Mouse (Mus musculus) erythroblast, embryonic 14.5 days (primary cell): ENCODE results near the gene 4930524J08Rik. TPM values are rescaled to one million over a fixed set of nuclear protein-coding genes. Genes with fewer than 3 reads are reported as not detected.

Experiments used
- H3K27me3 ChIP-seq: 2 replicates; pipeline ENCODE4 v1.6.1; 2012; ENCODE audit warnings: inconsistent platforms; ENCODE audit not compliant: control insufficient read depth
- H3K36me3 ChIP-seq: 2 replicates; pipeline ENCODE4 v1.6.1; 2012; ENCODE audit warnings: mild to moderate bottlenecking, inconsistent platforms; ENCODE audit not compliant: control insufficient read depth
- H3K4me1 ChIP-seq: 2 replicates; pipeline ENCODE4 v1.6.1; 2012; ENCODE audit warnings: inconsistent platforms; ENCODE audit not compliant: control insufficient read depth
- H3K4me3 ChIP-seq: replicated peaks from 2 replicates; pipeline ENCODE3; 2012; ENCODE audit warnings: moderate library complexity, mild to moderate bottlenecking, inconsistent platforms
- H3K9me3 ChIP-seq: 2 replicates; pipeline ENCODE4 v1.6.1; 2012; ENCODE audit warnings: low read length, inconsistent platforms, mixed read lengths; ENCODE audit not compliant: control insufficient read depth
- GATA1 ChIP-seq: IDR thresholded peaks from 2 replicates; pipeline ENCODE4 v1.6.1; 2012; ENCODE audit warnings: low read length, inconsistent platforms, mixed read lengths
- TAL1 ChIP-seq: IDR thresholded peaks from 3 replicates; pipeline ENCODE4 v1.6.1; 2012; ENCODE audit warnings: low read length, inconsistent platforms, mixed read lengths
- polyA plus RNA-seq: library from polyadenylated mRNA; stranded (reverse); fragments of >175 nt; gene quantifications from 2 replicates; pipeline ENCODE4 v1.2.3, GENCODE M21; 2012

4930524J08Rik gene
- polyA plus RNA-seq, 1 experiment: 1.8 TPM

GRCm38 (mm10) chr5:100012599-100012998, 33.7 kb downstream of the 4930524J08Rik start:
- no peak overlapping the region for H3K4me3 ChIP-seq
- TF ChIP-seq TAL1 (no peak), GATA1 (no peak)
- H3K36me3 ChIP-seq: no peaks in the 10 kb centered on the region
- peaks cover 7% of the 10 kb centered on the region for H3K4me1 ChIP-seq
- H3K27me3 ChIP-seq: no peaks in the 10 kb centered on the region
- H3K9me3 ChIP-seq: peaks cover 9% of the 10 kb centered on the region

- Histone ChIP-seq H3K9me3 (peaks cover 6% of the 10 kb centered on the region), H3K4me1 (peaks cover 38% of the 10 kb centered on the region), H3K27me3 (no peaks in the 10 kb centered on the region), H3K36me3 (no peaks in the 10 kb centered on the region; the same call in 1 of the 2 replicates), H3K4me3 (no peak overlapping the region)
- no peak for TF ChIP-seq GATA1
- TF ChIP-seq TAL1: no peak
Measured at GRCm38 (mm10) chr5:100020089-100020488, 41.2 kb downstream of the 4930524J08Rik start.

GRCm38 (mm10) chr5:100024403-100024802, 45.5 kb downstream of the 4930524J08Rik start:
- Histone ChIP-seq H3K27me3 (no peaks in the 10 kb centered on the region), H3K4me1 (peaks cover 41% of the 10 kb centered on the region), H3K9me3 (peaks cover 6% of the 10 kb centered on the region), H3K36me3 (no peaks in the 10 kb centered on the region; the same call in 1 of the 2 replicates), H3K4me3 (no peak overlapping the region)
- TF ChIP-seq GATA1 (no peak), TAL1 (no peak)

DNA sequence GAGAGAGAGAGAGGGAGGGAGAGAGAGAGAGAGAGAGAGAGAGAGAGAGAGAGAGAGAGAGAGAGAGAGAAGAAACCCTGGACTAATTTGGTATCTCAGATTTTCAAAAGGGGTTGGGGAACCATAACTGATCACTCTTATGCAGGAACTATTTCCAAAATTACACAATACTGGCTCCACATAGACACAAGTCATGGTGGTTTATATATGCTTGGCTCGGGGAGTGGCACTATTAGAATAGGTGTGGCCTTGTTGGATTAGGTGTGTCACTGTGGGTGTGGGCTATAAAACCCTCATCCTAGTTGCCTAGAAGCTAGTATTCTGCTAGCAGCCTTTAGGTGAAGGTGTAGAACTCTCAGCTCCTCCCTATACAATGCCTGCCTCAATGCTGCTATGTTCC, 46.0 kb downstream of the 4930524J08Rik start:
- Histone ChIP-seq H3K4me1 (peaks cover 36% of the 10 kb centered on the region), H3K27me3 (no peaks in the 10 kb centered on the region), H3K36me3 (peaks cover under 1% of the 10 kb centered on the region), H3K9me3 (peaks cover 6% of the 10 kb centered on the region), H3K4me3 (no peak overlapping the region)
- TF ChIP-seq GATA1 (no peak), TAL1 (no peak)

Other genes with a start within 250 kb of the 4930524J08Rik start
- gene Rasgef1b, start 250.0 kb upstream of the 4930524J08Rik start, polyA plus RNA-seq: 0.04 and 0.10 TPM in 2 replicates
- gene Vamp9, start 72.8 kb upstream of the 4930524J08Rik start, polyA plus RNA-seq: not detected in 2 replicates
- 47.2 and 60.2 TPM in 2 replicates for gene Hnrnpd, start 123 bp upstream of the 4930524J08Rik start, polyA plus RNA-seq
- gene Hnrnpdl, start 60.6 kb downstream of the 4930524J08Rik start, polyA plus RNA-seq: 12.5 and 13.3 TPM in 2 replicates
- 0.43 and 0.55 TPM in 2 replicates for gene Enoph1, start 60.9 kb downstream of the 4930524J08Rik start, polyA plus RNA-seq
- gene Tmem150c, start 180.7 kb downstream of the 4930524J08Rik start, polyA plus RNA-seq: not detected in 2 replicates